Mouse (Mus musculus): ENCODE results near the gene Commd1. TPM values are rescaled to one million over a fixed set of nuclear protein-coding genes. Genes with fewer than 3 reads are reported as not detected.

Commd1 gene
- polyA plus RNA-seq, 2 experiments from 2014 or later: 78.2 to 81.2 TPM

- peak; percentile 33 for ATAC-seq
Measured at GRCm38 (mm10) chr11:22858441-22859300, 123.5 kb downstream of the Commd1 start.

- ATAC-seq: peak; percentile 6
Measured at GRCm38 (mm10) chr11:22857705-22858440, 124.3 kb downstream of the Commd1 start.

- ATAC-seq: no peak
Measured at GRCm38 (mm10) chr11:22857106-22857704, 125.0 kb downstream of the Commd1 start.

- no peak for ATAC-seq
Measured at GRCm38 (mm10) chr11:22856371-22856965, 125.7 kb downstream of the Commd1 start.

- ATAC-seq: no peak
Measured at GRCm38 (mm10) chr11:22854571-22854970, 127.6 kb downstream of the Commd1 start.

GRCm38 (mm10) chr11:22853477-22854157 lies 128.6 kb downstream of the Commd1 start:
- ATAC-seq: peak; percentile 7

GRCm38 (mm10) chr11:22852510-22852909 lies 129.7 kb downstream of the Commd1 start:
- ATAC-seq: peak; percentile 53

GRCm38 (mm10) chr11:22851416-22851815 lies 130.8 kb downstream of the Commd1 start:
- ATAC-seq: peak; percentile 52

GRCm38 (mm10) chr11:22850077-22850476 lies 132.1 kb downstream of the Commd1 start:
- no peak for ATAC-seq

GRCm38 (mm10) chr11:22848649-22849195 lies 133.5 kb downstream of the Commd1 start:
- no peak for ATAC-seq

- ATAC-seq: no peak
Measured at GRCm38 (mm10) chr11:22847732-22848648, 134.2 kb downstream of the Commd1 start.

- ATAC-seq: no peak
Measured at GRCm38 (mm10) chr11:22846960-22847731, 135.0 kb downstream of the Commd1 start.

Other genes with a start within 250 kb of the Commd1 start
- 10 to 100 TPM in 1 of 2 experiments, 1 to 10 TPM in 1; 7.0 to 16.4 TPM for gene B3gnt2, start 121.4 kb downstream of the Commd1 start, polyA plus RNA-seq (2017; shearing (Covaris generic))
- gene Zrsr1, start 10.4 kb downstream of the Commd1 start, polyA plus RNA-seq (2017; shearing (Covaris generic)): 10 to 100 TPM in 1 of 2 experiments, 1 to 10 TPM in 1; 8.2 to 10.2 TPM
- 10 to 100 TPM; 25.1 to 38.5 TPM for gene Gm28048, start 292 bp downstream of the Commd1 start, polyA plus RNA-seq (2017; shearing (Covaris generic))
- gene Cct4, start 8.1 kb upstream of the Commd1 start, polyA plus RNA-seq (2017; shearing (Covaris generic)): 100 to 1,000 TPM; 181 to 233 TPM
- gene Fam161a, start 25.1 kb upstream of the Commd1 start, polyA plus RNA-seq (2017; shearing (Covaris generic)): 1 to 10 TPM; 3.1 to 3.8 TPM

Data from CD4-positive, CD25-positive, alpha-beta regulatory T cell, adult 4 months (primary cell).